ENCODE assay signal across 22 mouse cellular contexts in the genomic region with DNA sequence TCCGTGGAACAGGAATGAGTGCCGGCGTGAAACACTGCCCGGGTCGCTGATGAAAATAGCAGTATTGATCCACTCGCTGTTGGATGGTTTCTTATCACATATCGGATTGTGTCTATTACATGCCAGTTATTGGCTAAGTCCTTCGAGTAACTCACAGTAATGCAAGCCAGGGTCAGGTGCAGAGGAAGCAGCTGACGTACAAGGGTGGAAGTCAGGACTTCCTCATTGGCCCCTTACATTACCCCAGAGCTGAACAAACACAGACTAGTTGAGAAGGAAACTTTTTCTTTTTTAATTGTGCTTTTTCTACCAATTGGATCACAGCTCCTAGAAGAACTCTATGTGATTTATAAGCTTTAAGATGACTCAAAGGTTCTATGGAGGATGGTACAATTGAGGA. TPM values are rescaled to one million over a fixed set of nuclear protein-coding genes. Genes with fewer than 3 reads are reported as not detected.
DNase-seq lines count a peak whose midpoint lies in the region; ATAC-seq lines count a peak whose summit lies in the region.
"Had no signal": no experiment of that assay in that cellular context is flagged by ENCODE, and none has a peak within 500 bp of the region (broad histone marks: within the 10 kb centered on the region; RNA-seq: fewer than 3 reads in every experiment).

No protein-coding gene starts in this region.

- no peaks in the 10 kb centered on the region for H3K9me3 ChIP-seq in intestine, embryonic 14.5 days (ENCODE audit: control insufficient read depth, low read length)
- no peaks in the 10 kb centered on the region for H3K9me3 ChIP-seq in intestine, embryonic 15.5 days
- no peaks in the 10 kb centered on the region for H3K9me3 ChIP-seq in midbrain, embryonic 16.5 days (replicated peaks; ENCODE audit: control insufficient read depth, low read length, poor library complexity, severe bottlenecking)
- H3K9me3 ChIP-seq: embryonic facial prominence, embryonic 13.5 days; forebrain, embryonic 13.5 days; G1E; heart, embryonic 10.5 days; hindbrain, embryonic 10.5 days had no signal

- DNase-seq in intestine, embryonic 14.5 days (ENCODE audit: low spot score), result peak; percentile 23
- DNase-seq in 416B (ENCODE audit: low read depth), result peak; percentile 15
- DNase-seq in Muller cell, postnatal 12 days (ENCODE audit: inconsistent ontology term), result no peak
- DNase-seq in ovary, postnatal 36 days (ENCODE audit: low spot score), result no peak
- DNase-seq: adrenal gland, postnatal 14 days; cerebellum, adult 11-12 months; cerebellum, adult 9-10 months; cerebellum, postnatal 25 days; gastrocnemius, adult 2 months; gastrocnemius, postnatal 36 days; heart, adult 18-20 months; heart, postnatal 14 days had no signal

- no peaks in the 10 kb centered on the region for H3K36me3 ChIP-seq in intestine, embryonic 14.5 days (ENCODE audit: control insufficient read depth, insufficient read depth, low read length)
- no peaks in the 10 kb centered on the region for H3K36me3 ChIP-seq in intestine, embryonic 15.5 days
- no peaks in the 10 kb centered on the region for H3K36me3 ChIP-seq in midbrain, embryonic 16.5 days (ENCODE audit: control insufficient read depth, insufficient read depth, low read length)
- H3K36me3 ChIP-seq: embryonic facial prominence, embryonic 13.5 days; G1E; heart, embryonic 10.5 days; hindbrain, embryonic 10.5 days had no signal

- no peak overlapping the region for H3K4me3 ChIP-seq in intestine, embryonic 14.5 days (ENCODE audit: low read depth, low read length)
- H3K4me3 ChIP-seq in intestine, embryonic 15.5 days (replicated peaks), result no peak overlapping the region
- H3K4me3 ChIP-seq in midbrain, embryonic 16.5 days (ENCODE audit: low read depth, low read length), result no peak overlapping the region
- H3K4me3 ChIP-seq: embryonic facial prominence, embryonic 13.5 days; forebrain, embryonic 13.5 days; gastrocnemius, adult 2 months; heart, embryonic 10.5 days; hindbrain, embryonic 10.5 days had no signal

- no peak for ATAC-seq in intestine, embryonic 14.5 days (replicated peaks; ENCODE audit: low FRiP score, low TSS enrichment, low read depth)
- no peak for ATAC-seq in intestine, embryonic 15.5 days
- ATAC-seq in common myeloid progenitor, adult 5-6 weeks (replicated peaks; ENCODE audit: low read depth, poor library complexity, severe bottlenecking), result peak; percentile 94
- peak; percentile 99 for ATAC-seq in megakaryocyte progenitor cell, adult 5-6 weeks (replicated peaks; ENCODE audit: poor library complexity)
- no peak for ATAC-seq in midbrain, embryonic 16.5 days
- ATAC-seq: forebrain, embryonic 13.5 days had no signal

- no peak overlapping the region for H3K9ac ChIP-seq in intestine, embryonic 14.5 days (ENCODE audit: low read length)
- no peak overlapping the region for H3K9ac ChIP-seq in intestine, embryonic 15.5 days
- H3K9ac ChIP-seq in midbrain, embryonic 16.5 days (ENCODE audit: low read depth, low read length), result no peak overlapping the region
- H3K9ac ChIP-seq: embryonic facial prominence, embryonic 13.5 days; forebrain, embryonic 13.5 days; hindbrain, embryonic 14.5 days had no signal

- H3K4me1 ChIP-seq in intestine, embryonic 14.5 days (replicated peaks; ENCODE audit: control insufficient read depth, insufficient read depth, low read length), result no peaks in the 10 kb centered on the region
- no peaks in the 10 kb centered on the region for H3K4me1 ChIP-seq in intestine, embryonic 15.5 days (replicated peaks)
- no peaks in the 10 kb centered on the region for H3K4me1 ChIP-seq in midbrain, embryonic 16.5 days (ENCODE audit: control insufficient read depth, insufficient read depth, low read length)
- H3K4me1 ChIP-seq: embryonic facial prominence, embryonic 13.5 days; heart, embryonic 10.5 days; hindbrain, embryonic 10.5 days had no signal

- 84% methylated on average over 9 of the region's 9 CpGs for WGBS in intestine, embryonic 14.5 days
- 78% methylated on average over 9 of the region's 9 CpGs for WGBS in intestine, embryonic 15.5 days
- WGBS in midbrain, embryonic 16.5 days, result 79% methylated on average over 9 of the region's 9 CpGs

- no peak overlapping the region for H3K4me2 ChIP-seq in intestine, embryonic 14.5 days (ENCODE audit: low read length)
- no peak overlapping the region for H3K4me2 ChIP-seq in intestine, embryonic 15.5 days (replicated peaks)
- no peak overlapping the region for H3K4me2 ChIP-seq in midbrain, embryonic 16.5 days (ENCODE audit: low read length)
- H3K4me2 ChIP-seq: embryonic facial prominence, embryonic 13.5 days; forebrain, embryonic 13.5 days; hindbrain, embryonic 14.5 days had no signal

- H3K27ac ChIP-seq in intestine, embryonic 14.5 days (ENCODE audit: low read depth), result no peak overlapping the region
- no peak overlapping the region for H3K27ac ChIP-seq in intestine, embryonic 15.5 days
- no peak overlapping the region for H3K27ac ChIP-seq in midbrain, embryonic 16.5 days (ENCODE audit: low read length)
- H3K27ac ChIP-seq: embryonic facial prominence, embryonic 13.5 days; forebrain, embryonic 13.5 days; gastrocnemius, adult 2 months; heart, embryonic 10.5 days; hindbrain, embryonic 10.5 days; hindbrain, embryonic 14.5 days had no signal

- no peaks in the 10 kb centered on the region; the same call in 1 of the 2 replicates for H3K27me3 ChIP-seq in intestine, embryonic 14.5 days (replicated peaks; ENCODE audit: control insufficient read depth, insufficient read depth, low read length)
- H3K27me3 ChIP-seq in intestine, embryonic 15.5 days (replicated peaks), result peaks cover 3% of the 10 kb centered on the region; the same call in 1 of the 2 replicates
- peaks cover 30% of the 10 kb centered on the region for H3K27me3 ChIP-seq in midbrain, embryonic 16.5 days (ENCODE audit: control insufficient read depth, insufficient read depth, low read depth, low read length)

RNA-seq across cellular contexts. Expression of a gene that starts 7.7 kb away (rescaled TPM):
- polyA plus RNA-seq in intestine, embryonic 14.5 days (2014; fragmentation: Nextera tagmentation; extraction: Ambion mirVana), result 15.2 and 17.1 TPM in 2 replicates
- polyA plus RNA-seq in intestine, embryonic 15.5 days (2015; fragmentation: Nextera tagmentation; extraction: Ambion mirVana), result 15.0 and 15.2 TPM in 2 replicates
- total RNA-seq in common myeloid progenitor, adult 5-6 weeks (2017), result not detected in 2 replicates
- not detected in 2 replicates for total RNA-seq in megakaryocyte progenitor cell, adult 5-6 weeks (2015)
- total RNA-seq in megakaryocyte progenitor cell, adult 5-6 weeks (2017), result not detected in 2 replicates
- polyA plus RNA-seq in midbrain, embryonic 16.5 days (2015; fragmentation: Nextera tagmentation; extraction: Ambion mirVana), result 16.3 and 19.5 TPM in 2 replicates
- polyA plus RNA-seq: G1E had no signal

Comparison
In these comparisons a context has a peak if more than half of its experiments do, and no peak if none do; other contexts are left out.
1. ATAC-seq: peak in common myeloid progenitor, adult 5-6 weeks (single experiment) and megakaryocyte progenitor cell, adult 5-6 weeks (single experiment); none in intestine, embryonic 14.5 days (single experiment), intestine, embryonic 15.5 days (single experiment) and midbrain, embryonic 16.5 days (single experiment).
2. DNase-seq: peak in intestine, embryonic 14.5 days (single experiment) and 416B (single experiment); none in Muller cell, postnatal 12 days (single experiment) and ovary, postnatal 36 days (single experiment).